Mouse (Mus musculus) right cerebral cortex, adult 18-20 months (tissue): ENCODE data around the gene Slc22a7.
A peak's percentile ranks its signal among the peaks of the same experiment; 100 is the strongest.

Source experiments
- DNase-seq: peaks from one replicate; pipeline ENCODE4 v3.0.0; 2022; ENCODE audit warnings: mixed read lengths

Slc22a7 gene

GRCm38 (mm10) chr17:46438298-46438873, at the start of gene Slc22a7:
Slc22a7 (minus strand) TSS chr17:46438457.
- no peak for DNase-seq

- DNase-seq = peak; percentile 81
These were observed 49.2 kb upstream of the Slc22a7 start, which contains the start of gene Ttbk1 for GRCm38 (mm10) chr17:46487431-46487830. Ttbk1 (minus strand) TSS chr17:46487675.

- DNase-seq = peak; percentile 23
These were observed 48.7 kb upstream of the Slc22a7 start for GRCm38 (mm10) chr17:46486995-46487394.

DNA sequence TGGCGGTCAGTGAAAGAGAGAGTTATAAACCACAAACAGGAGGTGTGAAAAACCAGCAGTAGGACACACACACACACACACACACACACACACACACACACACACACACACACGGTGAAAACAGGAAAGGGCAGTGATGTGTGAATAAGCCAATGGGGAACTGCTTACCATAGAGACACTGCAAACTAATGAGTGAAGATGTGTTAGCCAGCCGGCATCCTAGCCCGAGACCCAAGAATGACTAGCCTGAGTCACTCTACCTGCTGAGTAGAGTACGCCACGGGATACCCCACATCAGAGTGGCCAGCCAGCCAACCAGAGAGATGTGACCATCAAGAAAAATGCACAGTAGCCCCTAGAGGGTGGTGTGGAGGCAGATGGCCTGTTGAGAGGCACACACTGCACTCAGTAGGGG, 46.2 kb upstream of the Slc22a7 start:
- DNase-seq = no peak

- no peak for DNase-seq
These were observed 45.8 kb upstream of the Slc22a7 start for GRCm38 (mm10) chr17:46484021-46484431.

GRCm38 (mm10) chr17:46483561-46484001, 45.3 kb upstream of the Slc22a7 start:
- DNase-seq = peak; percentile 71

DNA sequence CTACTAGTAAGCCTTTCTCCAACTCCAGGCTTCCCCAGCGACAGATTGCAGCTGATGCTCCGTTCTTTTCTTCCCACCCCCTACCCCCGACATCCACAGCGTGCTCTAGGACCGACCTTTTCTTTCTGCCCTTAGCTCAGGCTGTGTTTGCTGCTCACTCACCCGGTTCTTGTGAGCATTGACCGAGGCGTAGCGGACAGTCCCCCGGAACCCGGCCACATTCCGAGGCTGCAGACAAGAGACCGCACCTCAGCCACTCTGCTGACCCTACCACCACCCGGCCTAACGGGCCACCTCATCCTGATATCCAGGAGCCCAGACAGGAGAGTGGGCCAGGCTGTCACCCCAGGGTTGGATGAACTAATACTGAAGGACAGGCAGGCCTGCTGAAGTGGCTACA, 39.0 kb upstream of the Slc22a7 start:
- no peak for DNase-seq

DNA sequence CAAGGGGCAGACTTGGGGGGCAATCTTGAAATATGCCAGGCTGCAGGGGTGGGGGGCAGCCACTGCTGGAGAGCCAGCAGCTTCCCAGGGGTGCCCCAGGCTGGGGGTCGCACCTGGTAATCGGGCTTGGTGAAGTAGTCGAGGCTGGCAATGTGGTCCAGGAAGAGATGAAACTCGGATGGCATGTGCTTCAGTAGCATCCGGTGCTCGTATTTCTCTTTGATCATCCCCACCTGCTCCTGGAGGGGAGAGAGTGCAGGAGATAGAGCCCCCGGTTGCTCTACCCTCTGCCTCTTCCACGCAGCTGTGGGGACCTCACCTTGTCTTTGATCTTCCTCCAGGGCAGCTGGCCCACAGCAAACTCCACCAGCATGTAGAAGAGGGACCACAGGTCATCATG, 38.3 kb upstream of the Slc22a7 start:
- DNase-seq = no peak

DNA sequence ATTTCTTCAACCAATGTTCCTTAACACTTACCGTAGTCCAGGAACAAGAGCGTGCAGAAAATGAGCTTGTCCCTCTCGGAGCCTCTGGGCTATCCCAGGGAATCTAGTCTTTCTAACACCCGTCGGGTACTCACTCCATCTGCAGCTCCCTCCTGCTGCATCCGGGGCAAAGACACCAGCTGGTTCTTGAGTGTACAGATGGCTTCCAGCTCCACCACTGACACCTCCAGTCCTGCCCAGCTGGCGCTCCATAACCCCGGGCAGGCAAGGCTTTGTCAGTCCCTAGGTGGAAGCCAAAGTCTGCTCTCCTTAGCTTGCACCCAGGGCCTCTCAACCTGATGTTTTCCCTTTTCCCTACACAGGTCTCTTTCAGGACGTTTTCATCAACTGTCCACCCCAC, 29.6 kb upstream of the Slc22a7 start:
- DNase-seq = no peak

- no peak for DNase-seq
These were observed 24.0 kb upstream of the Slc22a7 start for GRCm38 (mm10) chr17:46462226-46462625.

DNA sequence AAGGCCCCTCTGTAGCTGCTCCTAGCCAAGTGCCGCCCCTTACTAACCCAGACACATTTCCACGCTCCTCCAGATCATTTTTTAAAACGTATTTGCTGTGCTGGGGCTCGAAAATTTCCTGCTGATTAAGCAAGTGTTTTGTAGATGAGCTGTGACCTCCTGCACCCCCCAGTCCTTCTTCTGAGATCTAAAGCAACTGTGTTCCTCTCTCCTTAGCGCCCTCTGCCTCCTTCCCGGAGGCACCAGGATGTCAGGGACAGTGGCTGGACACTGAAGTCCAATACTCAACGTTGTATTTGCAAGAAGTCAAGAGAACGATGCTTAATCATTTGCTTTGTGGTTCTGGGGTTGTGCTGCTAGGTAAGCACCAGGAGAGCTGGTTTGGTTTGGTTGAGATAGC, 23.1 kb upstream of the Slc22a7 start:
- DNase-seq = no peak

DNA sequence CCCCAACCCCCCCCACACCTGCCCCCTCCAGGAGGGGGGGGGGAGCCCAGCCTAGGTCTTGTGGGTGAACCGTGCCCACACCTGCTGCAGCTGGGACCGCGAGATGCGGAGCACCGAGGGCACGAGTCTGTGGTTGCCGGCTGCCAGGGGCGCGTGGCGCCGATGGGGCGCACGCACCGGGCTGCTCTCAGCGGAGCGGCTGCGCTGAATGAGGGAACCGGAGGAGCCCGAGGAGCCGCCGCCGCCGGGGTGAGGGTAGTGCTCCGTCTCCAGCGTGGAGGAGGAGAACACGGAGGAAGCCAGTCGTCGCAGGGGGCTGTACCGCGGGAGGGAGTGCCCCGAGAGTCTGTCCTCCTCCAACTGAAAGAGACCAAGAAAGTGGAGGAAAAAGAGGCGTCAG, 22.4 kb upstream of the Slc22a7 start:
- DNase-seq = no peak

DNA sequence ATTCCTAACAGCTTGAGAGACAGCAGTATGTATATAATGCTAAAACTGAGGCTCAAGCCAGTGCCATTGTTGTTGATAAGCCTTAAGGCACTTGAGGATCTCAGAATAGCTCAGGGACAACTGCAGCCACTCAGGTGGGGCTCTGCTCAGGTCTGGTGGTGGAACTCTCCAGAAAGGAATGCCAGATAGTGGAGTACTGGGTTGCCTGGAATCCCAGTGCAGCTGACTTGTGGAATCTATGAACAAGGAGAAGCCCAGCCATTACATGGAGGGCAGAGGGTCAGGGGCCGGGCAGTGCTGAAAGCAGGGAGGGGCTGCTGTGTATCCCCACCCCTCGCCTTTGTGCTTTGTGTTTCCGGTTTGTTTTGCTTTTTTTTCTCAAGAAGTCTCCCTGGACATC, 20.2 kb upstream of the Slc22a7 start:
- DNase-seq = no peak

DNA sequence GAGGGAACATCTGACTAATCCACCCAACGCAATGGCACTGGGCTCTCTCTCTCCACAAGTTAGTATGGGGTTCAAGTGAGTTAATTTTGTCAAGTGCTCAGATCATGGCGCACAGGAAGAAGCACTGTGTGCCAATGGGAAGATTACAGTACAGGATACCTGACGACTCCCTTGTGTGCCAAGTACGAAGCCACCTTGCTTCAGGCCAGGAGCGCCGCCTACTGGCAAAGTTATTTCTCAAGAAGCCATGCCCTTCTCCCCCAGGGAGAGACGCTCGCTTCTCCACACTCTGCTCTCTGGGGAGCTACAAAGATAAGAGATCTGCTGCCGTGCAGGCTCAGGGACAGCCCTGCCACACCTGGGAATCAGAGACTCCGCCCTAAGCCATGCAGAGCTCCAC, 19.5 kb upstream of the Slc22a7 start:
- no peak for DNase-seq

- DNase-seq = no peak
These were observed 16.9 kb upstream of the Slc22a7 start for GRCm38 (mm10) chr17:46455110-46455691.

DNA sequence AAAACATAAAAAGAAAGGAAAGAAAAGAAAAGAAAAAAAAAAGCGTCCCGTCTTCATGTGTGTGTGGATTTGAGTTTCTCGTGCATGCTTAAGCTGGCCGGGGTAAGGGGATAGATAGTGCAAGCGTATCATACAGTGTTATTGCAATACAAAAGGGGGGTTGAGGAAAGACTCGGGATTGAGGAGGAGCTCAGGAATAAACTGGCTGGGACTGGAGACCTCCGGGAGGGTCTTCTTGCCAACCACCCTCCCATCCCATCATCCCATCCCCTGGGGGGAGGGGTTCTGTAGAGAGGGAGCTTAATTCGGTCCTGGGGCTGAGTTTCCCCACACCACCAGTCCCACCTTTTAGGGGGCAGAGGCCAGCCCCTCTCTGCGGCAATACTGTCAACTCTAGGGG, 16.3 kb upstream of the Slc22a7 start:
- DNase-seq = no peak

DNA sequence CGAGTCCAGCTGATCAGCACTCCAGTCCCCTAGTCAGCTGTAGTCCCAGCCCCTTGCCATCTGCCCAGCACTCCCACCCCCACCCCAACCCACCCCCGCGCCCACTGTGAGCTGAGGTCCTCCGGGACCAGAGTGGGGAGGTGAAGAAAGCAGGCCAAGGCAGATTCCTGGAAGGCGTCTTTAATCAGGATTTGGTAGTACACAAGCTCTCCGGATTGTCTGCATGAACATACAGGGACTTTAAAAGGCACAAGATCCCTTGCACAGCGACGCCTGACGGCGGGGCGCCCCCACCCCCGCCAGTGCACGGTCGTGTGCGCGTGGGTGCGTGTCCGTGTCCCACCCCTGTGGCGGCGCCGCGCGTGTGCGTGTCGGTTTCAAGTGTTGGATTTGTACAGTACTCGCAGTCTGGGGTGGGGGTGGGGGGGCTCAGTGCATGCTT, 15.7 kb upstream of the Slc22a7 start:
- no peak for DNase-seq

- DNase-seq = no peak
These were observed 15.2 kb upstream of the Slc22a7 start for GRCm38 (mm10) chr17:46453302-46453948.

GRCm38 (mm10) chr17:46452683-46453082, 14.4 kb upstream of the Slc22a7 start:
- DNase-seq = no peak

- no peak for DNase-seq
These were observed 8.0 kb upstream of the Slc22a7 start for GRCm38 (mm10) chr17:46446264-46446663.

GRCm38 (mm10) chr17:46444839-46445579, 6.8 kb upstream of the Slc22a7 start:
- DNase-seq = no peak

- DNase-seq = no peak
These were observed 919 bp upstream of the Slc22a7 start for GRCm38 (mm10) chr17:46439176-46439575.

DNA sequence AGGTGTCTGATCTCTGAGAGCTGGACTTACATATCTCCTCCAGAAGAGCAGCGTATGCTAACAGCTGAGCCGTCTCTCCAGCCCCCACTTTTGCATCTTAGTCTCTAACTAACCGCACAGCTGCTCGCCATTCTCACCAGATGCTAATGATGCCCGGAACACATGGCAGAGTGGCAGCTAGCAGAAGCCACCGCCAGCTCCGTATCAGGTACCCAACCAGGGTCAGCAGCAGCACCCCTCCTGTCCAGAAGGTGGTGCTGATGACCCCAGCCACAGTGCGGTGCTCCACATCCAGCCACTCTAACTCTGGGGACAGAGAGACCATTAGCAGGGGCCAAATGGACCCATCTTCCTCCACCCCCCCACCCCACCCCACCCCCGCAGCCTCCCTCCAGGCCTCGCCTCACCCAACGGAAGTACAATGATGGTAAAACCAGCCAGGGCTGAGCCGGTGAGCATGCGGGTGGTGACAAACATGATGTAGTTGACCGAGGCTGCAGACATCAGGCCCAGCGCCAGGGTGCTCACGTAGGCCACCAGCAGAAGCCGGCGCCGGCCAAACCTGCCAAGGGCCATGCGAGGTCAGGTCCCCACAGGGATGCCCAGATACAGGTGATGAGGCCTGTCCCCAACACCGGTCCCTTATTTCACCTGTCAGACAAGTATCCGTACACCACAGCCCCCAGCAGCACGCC, 1.4 kb downstream of the Slc22a7 start:
- no peak for DNase-seq
